Mouse (Mus musculus) embryonic facial prominence, embryonic 13.5 days (tissue): Measurements from ENCODE around the gene Ptov1. TPM values are rescaled to one million over a fixed set of nuclear protein-coding genes. Genes with fewer than 3 reads are reported as not detected.

ENCODE experiments used
- ATAC-seq: fragments of 200-750 bp; cut with Nextera tagmentation; 2 replicates; pipeline ENCODE4 v1.8.0; 2017; ENCODE audit warnings: low read depth; ENCODE audit not compliant: insufficient number of reproducible peaks, insufficient read depth, low FRiP score, low TSS enrichment
- H3K27ac ChIP-seq: fragments of 300-500 bp; sonication (generic); 2 replicates; pipeline ENCODE4 v1.5.1; 2015; ENCODE audit warnings: moderate library complexity, mild to moderate bottlenecking, inconsistent platforms
- H3K27me3 ChIP-seq: fragments of 300-500 bp; sonication (generic); 2 replicates; pipeline ENCODE4 v1.6.1; 2015; ENCODE audit warnings: mild to moderate bottlenecking, inconsistent platforms
- H3K36me3 ChIP-seq: fragments of 300-500 bp; sonication (generic); 2 replicates; pipeline ENCODE4 v1.6.1; 2015; ENCODE audit warnings: mild to moderate bottlenecking, inconsistent platforms
- H3K4me1 ChIP-seq: fragments of 300-500 bp; sonication (generic); 2 replicates; pipeline ENCODE4 v1.6.1; 2015; ENCODE audit warnings: inconsistent platforms
- H3K4me2 ChIP-seq: fragments of 300-500 bp; sonication (generic); 2 replicates; pipeline ENCODE4 v1.6.1; 2015; ENCODE audit warnings: moderate library complexity, mild to moderate bottlenecking, inconsistent platforms
- H3K4me3 ChIP-seq: fragments of 300-500 bp; sonication (generic); 2 replicates; pipeline ENCODE4 v1.5.1; 2015; ENCODE audit warnings: mild to moderate bottlenecking, inconsistent platforms
- H3K9ac ChIP-seq: fragments of 300-500 bp; sonication (generic); 2 replicates; pipeline ENCODE4 v1.6.1; 2015; ENCODE audit warnings: mild to moderate bottlenecking, inconsistent platforms
- H3K9me3 ChIP-seq: fragments of 300-500 bp; sonication (generic); 2 replicates; pipeline ENCODE4 v1.6.1; 2016; ENCODE audit warnings: inconsistent platforms
- WGBS: fragments of 180-500 bp; shearing (Covaris S2); methylation state at CpG from one replicate; pipeline ENCODE4 v1.1.7; 2015; ENCODE audit warnings: mixed read lengths; 5-methylcytosine and 5-hydroxymethylcytosine counted together
- polyA plus RNA-seq: library from polyadenylated mRNA; unstranded; fragments of >200 nt; fragmentation: Nextera tagmentation; extraction: Ambion mirVana; gene quantifications from 2 replicates; pipeline ENCODE4 v1.2.1, GENCODE M21; 2015

Gene Ptov1
- polyA plus RNA-seq, 1 experiment from 2014 or later: 526 TPM

- H3K36me3 ChIP-seq: peaks cover 50% of the 10 kb centered on the region
- 0 out of 2 replicates have a peak overlapping the region, but pooled peaks have one; percentile 6 for H3K9ac ChIP-seq
- ATAC-seq: no peak
- no peak overlapping the region for H3K4me3 ChIP-seq
- 0 out of 2 replicates have a peak overlapping the region, but pooled peaks have one; percentile 5 for H3K4me2 ChIP-seq
- H3K27me3 ChIP-seq: no peaks in the 10 kb centered on the region
- no peaks in the 10 kb centered on the region for H3K9me3 ChIP-seq
- H3K27ac ChIP-seq: no peak overlapping the region
- WGBS: 36% methylated on average over 19 of the region's 19 CpGs
- H3K4me1 ChIP-seq: peaks cover 50% of the 10 kb centered on the region
Measured at GRCm38 (mm10) chr7:44898607-44899006, 29.0 kb upstream of the Ptov1 start.

GRCm38 (mm10) chr7:44896499-44896898 is 26.9 kb upstream of the Ptov1 start:
- H3K9ac ChIP-seq: peak overlapping the region; percentile 81
- no peaks in the 10 kb centered on the region for H3K27me3 ChIP-seq
- ATAC-seq: no peak
- peak overlapping the region; percentile 78 for H3K4me2 ChIP-seq
- peak overlapping the region; percentile 91 for H3K27ac ChIP-seq
- peaks cover 53% of the 10 kb centered on the region for H3K4me1 ChIP-seq
- H3K9me3 ChIP-seq: no peaks in the 10 kb centered on the region
- WGBS: 25% methylated on average over 10 of the region's 10 CpGs
- peaks cover 29% of the 10 kb centered on the region for H3K36me3 ChIP-seq
- peak overlapping the region; percentile 59 for H3K4me3 ChIP-seq

GRCm38 (mm10) chr7:44895593-44896434 is 26.2 kb upstream of the Ptov1 start, which contains the start of gene Fuz:
Gene Fuz, plus strand, starts transcription at chr7:44896079.
- H3K36me3 ChIP-seq: peaks cover 25% of the 10 kb centered on the region
- WGBS: under 1% methylated on average over 34 of the region's 34 CpGs
- peak within 1 kb of the TSS; percentile 91 for H3K27ac ChIP-seq
- no peaks in the 10 kb centered on the region for H3K27me3 ChIP-seq
- H3K4me1 ChIP-seq: peaks cover 53% of the 10 kb centered on the region
- no peaks in the 10 kb centered on the region for H3K9me3 ChIP-seq
- H3K4me3 ChIP-seq: peak within 1 kb of the TSS; percentile 59
- ATAC-seq: peak; percentile 56
- H3K9ac ChIP-seq: peak within 1 kb of the TSS; percentile 81
- peak within 1 kb of the TSS; percentile 78 for H3K4me2 ChIP-seq

GRCm38 (mm10) chr7:44895206-44895592 is 25.6 kb upstream of the Ptov1 start:
- H3K9me3 ChIP-seq: no peaks in the 10 kb centered on the region
- peaks cover 24% of the 10 kb centered on the region for H3K36me3 ChIP-seq
- no peaks in the 10 kb centered on the region for H3K27me3 ChIP-seq
- H3K4me3 ChIP-seq: peak overlapping the region; percentile 59
- H3K4me1 ChIP-seq: peaks cover 58% of the 10 kb centered on the region
- H3K4me2 ChIP-seq: peak overlapping the region; percentile 78
- H3K9ac ChIP-seq: peak overlapping the region; percentile 44
- WGBS: 53% methylated on average over 7 of the region's 7 CpGs
- ATAC-seq: no peak
- H3K27ac ChIP-seq: peak overlapping the region; percentile 91

DNA sequence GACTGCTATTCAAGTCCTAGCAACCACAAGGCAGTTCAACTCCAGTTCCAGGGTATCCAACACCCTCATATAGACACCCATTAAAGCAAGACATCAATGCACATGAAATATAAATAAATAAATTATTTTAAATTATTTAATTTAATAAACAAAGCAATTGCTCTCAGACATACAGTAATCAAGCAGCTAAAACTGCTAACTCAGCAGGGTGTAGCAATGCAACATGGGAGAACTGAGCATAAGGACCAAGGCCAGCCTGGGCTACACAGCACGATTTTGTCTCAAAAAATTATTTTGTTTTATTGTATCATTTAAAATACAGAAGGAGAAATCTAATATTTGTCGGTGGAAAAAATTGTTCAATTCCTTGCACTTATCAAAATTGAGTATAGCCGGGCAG is 24.6 kb upstream of the Ptov1 start:
- ATAC-seq: no peak
- WGBS: 87% methylated on average over 3 of the region's 3 CpGs

GRCm38 (mm10) chr7:44893197-44893596 is 23.6 kb upstream of the Ptov1 start:
- Histone ChIP-seq H3K36me3 (peaks cover 21% of the 10 kb centered on the region), H3K4me3 (peak overlapping the region; percentile 87), H3K27me3 (no peaks in the 10 kb centered on the region), H3K9me3 (no peaks in the 10 kb centered on the region), H3K27ac (peak overlapping the region; percentile 93), H3K4me2 (peak overlapping the region; percentile 94), H3K9ac (0 out of 2 replicates have a peak overlapping the region, but pooled peaks have one; percentile 11), H3K4me1 (peaks cover 59% of the 10 kb centered on the region)
- WGBS: 16% methylated on average over 8 of the region's 8 CpGs
- no peak for ATAC-seq

More for the DNA sequence above, 24.6 kb upstream of the Ptov1 start:
- H3K9ac ChIP-seq: no peak overlapping the region
- H3K27ac ChIP-seq: peak overlapping the region; percentile 93; the same call in 1 of the 2 replicates
- H3K4me2 ChIP-seq: no peak overlapping the region
- H3K4me3 ChIP-seq: no peak overlapping the region
- H3K27me3 ChIP-seq: no peaks in the 10 kb centered on the region
- H3K36me3 ChIP-seq: peaks cover 20% of the 10 kb centered on the region
- H3K4me1 ChIP-seq: peaks cover 59% of the 10 kb centered on the region
- H3K9me3 ChIP-seq: no peaks in the 10 kb centered on the region

DNA sequence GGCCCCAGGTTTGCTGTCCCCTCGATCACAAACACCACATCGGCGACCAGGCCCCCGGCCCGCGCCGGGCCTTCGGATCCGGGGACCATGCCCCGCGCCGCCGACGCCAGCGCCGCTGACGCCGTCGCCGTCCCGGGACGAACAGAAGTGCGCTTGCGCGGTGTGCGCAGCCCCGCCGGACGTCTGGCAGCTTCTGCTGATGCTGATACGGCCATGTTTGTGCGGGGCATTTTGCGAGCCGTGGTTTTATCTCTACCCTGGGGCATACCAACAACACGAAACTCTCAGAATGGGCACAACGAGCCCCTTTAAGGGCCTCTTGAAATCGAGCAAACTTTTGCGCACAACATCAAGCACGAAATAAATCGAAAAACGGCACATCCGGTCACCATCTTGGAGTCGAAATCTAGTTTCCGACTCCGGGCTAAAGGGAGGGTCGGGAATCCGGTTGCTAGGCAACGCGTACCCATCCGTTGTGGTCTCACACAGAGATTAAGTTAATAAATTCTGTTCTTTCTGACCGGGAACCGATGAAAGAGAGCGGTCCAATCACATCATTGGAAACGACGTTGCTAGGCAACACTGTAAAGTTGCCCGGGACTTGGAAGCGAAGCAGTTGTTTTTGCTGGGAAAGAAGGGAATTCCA is 22.8 kb upstream of the Ptov1 start, which contains the start of gene Med25:
Gene Med25, minus strand, starts transcription at position 437 of the 646 bp plus-strand sequence.
- peak within 1 kb of the TSS; percentile 91 for H3K9ac ChIP-seq
- peaks cover 53% of the 10 kb centered on the region for H3K4me1 ChIP-seq
- no peaks in the 10 kb centered on the region for H3K27me3 ChIP-seq
- ATAC-seq: peak; percentile 77
- peak within 1 kb of the TSS; percentile 94 for H3K4me2 ChIP-seq
- WGBS: under 1% methylated on average over 56 of the region's 56 CpGs
- H3K9me3 ChIP-seq: no peaks in the 10 kb centered on the region
- H3K27ac ChIP-seq: peak within 1 kb of the TSS; percentile 95
- peak within 1 kb of the TSS; percentile 87 for H3K4me3 ChIP-seq
- peaks cover 27% of the 10 kb centered on the region for H3K36me3 ChIP-seq

GRCm38 (mm10) chr7:44891611-44892010 is 22.0 kb upstream of the Ptov1 start:
- ATAC-seq: no peak
- peak overlapping the region; percentile 95; the same call in 1 of the 2 replicates for H3K27ac ChIP-seq
- H3K9ac ChIP-seq: peak overlapping the region; percentile 91
- H3K27me3 ChIP-seq: no peaks in the 10 kb centered on the region
- peak overlapping the region; percentile 87 for H3K4me3 ChIP-seq
- H3K4me2 ChIP-seq: peak overlapping the region; percentile 94
- 22% methylated on average over 6 of the region's 6 CpGs for WGBS
- peaks cover 35% of the 10 kb centered on the region for H3K36me3 ChIP-seq
- peaks cover 45% of the 10 kb centered on the region for H3K4me1 ChIP-seq
- H3K9me3 ChIP-seq: no peaks in the 10 kb centered on the region

DNA sequence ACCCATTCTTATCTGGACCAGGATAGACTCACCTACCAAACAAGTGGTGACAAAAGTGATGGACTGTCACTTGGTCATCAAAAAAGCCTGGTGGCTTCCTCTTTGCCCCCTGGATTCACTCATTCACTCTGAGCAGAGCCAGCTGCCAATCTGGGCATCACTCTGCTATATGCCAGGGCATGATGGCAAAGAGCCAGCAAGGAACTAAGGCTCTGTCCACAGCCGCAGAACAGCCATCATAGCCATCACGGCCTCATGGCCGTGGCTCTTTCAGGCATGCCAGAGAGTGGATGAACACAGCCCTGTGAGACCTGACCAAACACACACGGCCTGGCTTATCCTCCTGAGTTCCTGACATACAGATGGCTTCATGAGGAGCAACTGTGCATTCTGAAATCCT is 21.1 kb upstream of the Ptov1 start:
- Histone ChIP-seq H3K9ac (peak overlapping the region; percentile 91), H3K27ac (no peak overlapping the region), H3K4me3 (peak overlapping the region; percentile 87), H3K36me3 (peaks cover 44% of the 10 kb centered on the region), H3K9me3 (no peaks in the 10 kb centered on the region), H3K27me3 (no peaks in the 10 kb centered on the region), H3K4me1 (peaks cover 43% of the 10 kb centered on the region), H3K4me2 (peak overlapping the region; percentile 94)
- ATAC-seq: no peak
- WGBS: 90% methylated on average over 4 of the region's 4 CpGs

DNA sequence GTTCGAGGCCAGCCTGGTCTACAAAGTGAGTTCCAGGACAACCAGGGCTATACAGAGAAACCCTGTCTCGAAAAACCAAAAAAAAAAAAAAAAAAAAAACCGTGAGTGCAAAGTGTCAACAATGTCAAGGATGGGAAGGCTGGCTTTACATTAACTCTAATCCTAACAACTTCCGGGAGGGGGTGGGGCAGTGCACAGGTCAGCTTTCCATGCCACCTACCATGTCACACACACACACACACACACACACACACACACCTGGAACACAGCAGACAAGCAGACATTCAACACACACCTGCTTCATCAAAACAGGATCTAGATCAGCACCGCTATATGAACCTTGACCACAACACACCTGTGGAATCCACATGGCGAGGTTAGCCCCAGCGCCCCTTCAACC is 20.6 kb upstream of the Ptov1 start:
- 85% methylated on average over 7 of the region's 7 CpGs for WGBS
- H3K4me3 ChIP-seq: peak overlapping the region; percentile 87; the same call in 1 of the 2 replicates

DNA sequence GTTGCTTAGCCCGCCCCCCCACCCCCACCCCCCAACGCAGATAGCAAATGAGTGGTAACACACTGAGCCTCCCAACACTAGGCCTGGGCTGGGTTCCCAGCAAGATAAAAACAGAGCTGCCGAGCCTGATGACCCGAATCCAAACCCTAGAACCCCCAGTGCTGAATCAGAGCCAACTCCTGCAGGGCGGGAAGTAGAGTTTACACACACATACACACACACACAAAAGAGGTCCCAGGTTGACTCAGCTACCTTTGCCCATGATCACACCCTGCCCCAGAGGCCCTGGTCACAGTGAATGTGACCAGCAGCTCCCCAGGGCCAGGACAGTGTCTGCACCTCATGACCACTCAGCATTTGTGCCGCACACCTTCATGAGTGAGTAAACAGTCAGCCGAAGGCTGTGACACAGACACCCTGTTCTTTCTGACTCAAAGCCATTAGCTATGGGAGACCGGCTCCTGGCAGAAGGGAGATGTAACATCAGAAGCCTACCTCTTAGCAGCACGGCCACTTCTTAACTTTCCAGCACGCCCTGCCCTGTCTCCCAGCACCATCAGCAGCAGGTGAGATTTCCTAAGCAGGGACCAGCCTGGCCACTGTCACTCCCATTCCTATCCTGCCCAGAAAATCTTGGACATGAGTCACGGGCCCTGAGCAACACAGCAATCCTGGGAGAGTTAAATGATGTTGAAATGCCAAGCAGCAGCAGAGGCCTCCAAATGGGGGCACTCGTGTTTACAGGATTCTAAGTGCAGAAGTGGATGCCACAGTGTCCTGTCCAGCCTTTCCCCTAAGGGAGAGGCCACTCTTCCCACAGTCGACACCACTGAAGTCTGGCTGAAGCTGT is 18.9 kb upstream of the Ptov1 start:
- Histone ChIP-seq H3K9me3 (no peaks in the 10 kb centered on the region), H3K9ac (peak overlapping the region; percentile 27; the same call in 1 of the 2 replicates), H3K4me1 (peaks cover 27% of the 10 kb centered on the region), H3K4me2 (no peak overlapping the region), H3K4me3 (no peak overlapping the region), H3K36me3 (peaks cover 64% of the 10 kb centered on the region), H3K27ac (no peak overlapping the region), H3K27me3 (no peaks in the 10 kb centered on the region)
- WGBS: 92% methylated on average over 13 of the region's 13 CpGs
- ATAC-seq: no peak

More for the DNA sequence above, 20.6 kb upstream of the Ptov1 start:
- Histone ChIP-seq H3K9me3 (no peaks in the 10 kb centered on the region), H3K27ac (no peak overlapping the region), H3K36me3 (peaks cover 49% of the 10 kb centered on the region), H3K9ac (0 out of 2 replicates have a peak overlapping the region, but pooled peaks have one; percentile 91), H3K4me2 (peak overlapping the region; percentile 94; the same call in 1 of the 2 replicates), H3K4me1 (peaks cover 41% of the 10 kb centered on the region), H3K27me3 (no peaks in the 10 kb centered on the region)
- no peak for ATAC-seq
